Mouse (Mus musculus) midbrain, embryonic 11.5 days (tissue): ENCODE data around the gene 4921536K21Rik. TPM values are rescaled to one million over a fixed set of nuclear protein-coding genes. Genes with fewer than 3 reads are reported as not detected.
A peak's percentile ranks its signal among the peaks of the same experiment; 100 is the strongest.

Experiments used
- ATAC-seq: fragments of 200-750 bp; cut with Nextera tagmentation; 2 replicates; pipeline ENCODE4 v1.8.0; 2017; ENCODE audit warnings: moderate TSS enrichment, moderate library complexity; ENCODE audit not compliant: low FRiP score
- DNase-seq: peaks from one replicate; pipeline ENCODE4 v3.0.0; 2015; ENCODE audit warnings: low spot score; ENCODE audit errors: missing footprints
- H3K27ac ChIP-seq: fragments of 300-500 bp; sonication (generic); 2 replicates; pipeline ENCODE4 v1.5.1; 2014; ENCODE audit warnings: low read depth, low read length
- H3K27me3 ChIP-seq: fragments of 300-500 bp; sonication (generic); 2 replicates; pipeline ENCODE4 v1.6.1; 2014; ENCODE audit warnings: mild to moderate bottlenecking, low read length, moderate library complexity, mixed read lengths; ENCODE audit not compliant: control insufficient read depth, insufficient read depth
- H3K36me3 ChIP-seq: fragments of 300-500 bp; sonication (generic); 2 replicates; pipeline ENCODE4 v1.6.1; 2014; ENCODE audit warnings: mild to moderate bottlenecking, low read length, moderate library complexity, mixed read lengths; ENCODE audit not compliant: control insufficient read depth, insufficient read depth
- H3K4me1 ChIP-seq: fragments of 300-500 bp; sonication (generic); 2 replicates; pipeline ENCODE4 v1.6.1; 2014; ENCODE audit warnings: low read length; ENCODE audit not compliant: control insufficient read depth, insufficient read depth
- H3K4me2 ChIP-seq: fragments of 300-500 bp; sonication (generic); 2 replicates; pipeline ENCODE4 v1.6.1; 2014; ENCODE audit warnings: mild to moderate bottlenecking, moderate library complexity
- H3K4me3 ChIP-seq: fragments of 300-500 bp; sonication (generic); 2 replicates; pipeline ENCODE4 v1.5.1; 2014; ENCODE audit warnings: low read depth, low read length
- H3K9ac ChIP-seq: fragments of 300-500 bp; sonication (generic); 2 replicates; pipeline ENCODE4 v1.6.1; 2014; ENCODE audit warnings: low read length
- H3K9me3 ChIP-seq: fragments of 300-500 bp; sonication (generic); 2 replicates; pipeline ENCODE4 v1.6.1; 2016; ENCODE audit warnings: low read length; ENCODE audit not compliant: control insufficient read depth
- WGBS: fragments of 180-500 bp; shearing (Covaris S2); extraction: QIAGEN DNeasy Blood & Tissue Kit; methylation state at CpG from one replicate; pipeline ENCODE4 v1.1.7; 2014; 5-methylcytosine and 5-hydroxymethylcytosine counted together
- polyA plus RNA-seq: library from polyadenylated mRNA; unstranded; fragments of >200 nt; fragmentation: Nextera tagmentation; extraction: Ambion mirVana; gene quantifications from 2 replicates; pipeline ENCODE4 v1.2.1, GENCODE M21; 2014

The 4921536K21Rik gene
- polyA plus RNA-seq, 1 experiment from 2014 or later: 0.64 TPM

DNA sequence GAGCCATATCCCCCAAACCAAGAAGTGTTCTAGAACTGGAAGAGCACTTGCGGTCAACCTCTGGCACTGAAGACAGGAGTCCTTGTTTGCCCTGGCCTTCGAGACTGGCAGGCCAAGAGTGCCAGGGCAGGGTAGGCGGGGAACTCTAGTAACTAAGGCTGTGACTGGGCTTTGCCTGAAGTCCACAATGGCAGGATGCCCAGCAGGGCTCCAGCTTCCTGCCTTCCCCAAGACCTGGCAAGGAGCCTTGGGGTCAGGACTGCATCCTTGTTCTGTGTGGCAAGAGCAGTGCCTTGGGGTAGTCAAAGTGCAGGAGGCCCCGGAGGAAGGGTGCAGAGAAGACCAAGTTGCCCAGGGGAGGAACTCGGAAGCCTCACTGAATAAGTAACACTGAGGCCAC is 8.1 kb upstream of the 4921536K21Rik start:
- no peaks in the 10 kb centered on the region; the same call in 1 of the 2 replicates for H3K36me3 ChIP-seq
- H3K4me1 ChIP-seq: no peaks in the 10 kb centered on the region
- ATAC-seq (no peak), DNase-seq (no peak)
- H3K4me2 ChIP-seq: no peak overlapping the region
- no peaks in the 10 kb centered on the region for H3K27me3 ChIP-seq
- H3K9ac ChIP-seq: no peak overlapping the region
- no peak overlapping the region for H3K27ac ChIP-seq
- WGBS: 86% methylated on average over 5 of the region's 5 CpGs
- no peaks in the 10 kb centered on the region for H3K9me3 ChIP-seq
- no peak overlapping the region for H3K4me3 ChIP-seq

DNA sequence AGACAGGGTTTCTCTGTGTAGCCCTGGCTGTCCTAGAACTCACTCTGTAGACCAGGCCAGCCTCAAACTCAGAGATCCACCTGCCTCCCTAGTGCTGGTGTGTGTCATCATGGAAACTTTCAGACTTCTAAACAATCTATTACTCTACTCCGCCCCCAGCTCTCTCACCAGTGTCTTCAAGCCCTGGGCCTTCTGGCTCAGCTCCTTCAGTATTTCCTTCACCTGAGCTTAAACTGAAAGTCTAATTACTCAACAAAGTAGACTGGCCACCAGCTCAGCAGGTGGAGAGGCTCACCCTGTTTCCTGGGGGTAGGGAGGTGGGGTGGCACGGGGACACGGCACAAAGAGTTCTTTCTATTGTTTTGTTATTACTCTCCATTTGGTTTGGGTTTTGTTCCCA is 7.6 kb upstream of the 4921536K21Rik start:
- Histone ChIP-seq H3K9ac (no peak overlapping the region), H3K4me2 (no peak overlapping the region), H3K27me3 (no peaks in the 10 kb centered on the region), H3K4me1 (no peaks in the 10 kb centered on the region), H3K27ac (no peak overlapping the region), H3K9me3 (no peaks in the 10 kb centered on the region), H3K36me3 (no peaks in the 10 kb centered on the region; the same call in 1 of the 2 replicates), H3K4me3 (no peak overlapping the region)
- DNase-seq (no peak), ATAC-seq (no peak)
- WGBS: 84% methylated on average over 3 of the region's 3 CpGs

DNA sequence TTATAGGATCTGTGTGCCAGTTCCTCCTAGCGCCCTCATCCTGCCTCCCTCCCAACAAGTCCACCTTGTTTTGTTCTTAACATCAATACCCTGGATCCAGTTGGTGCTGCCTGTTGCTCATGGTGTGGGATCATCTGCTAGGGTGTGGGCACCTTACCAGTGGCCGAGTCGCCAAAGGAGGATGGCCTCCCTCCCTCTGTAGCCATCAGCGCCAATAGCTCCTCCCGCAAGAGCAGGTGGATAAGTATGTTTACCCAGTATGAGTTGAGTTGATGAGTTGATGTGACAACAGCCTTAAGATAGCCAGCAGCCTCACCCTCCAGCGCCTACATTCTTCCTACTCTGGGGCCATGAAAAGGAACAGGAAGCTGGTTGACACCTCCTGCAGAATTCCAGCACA is 5.4 kb upstream of the 4921536K21Rik start:
- Histone ChIP-seq H3K27me3 (no peaks in the 10 kb centered on the region), H3K9ac (no peak overlapping the region), H3K4me2 (no peak overlapping the region), H3K4me3 (no peak overlapping the region), H3K27ac (no peak overlapping the region), H3K9me3 (no peaks in the 10 kb centered on the region), H3K36me3 (no peaks in the 10 kb centered on the region; the same call in 1 of the 2 replicates), H3K4me1 (peaks cover 3% of the 10 kb centered on the region)
- ATAC-seq (no peak), DNase-seq (no peak)
- 84% methylated on average over 6 of the region's 6 CpGs for WGBS

DNA sequence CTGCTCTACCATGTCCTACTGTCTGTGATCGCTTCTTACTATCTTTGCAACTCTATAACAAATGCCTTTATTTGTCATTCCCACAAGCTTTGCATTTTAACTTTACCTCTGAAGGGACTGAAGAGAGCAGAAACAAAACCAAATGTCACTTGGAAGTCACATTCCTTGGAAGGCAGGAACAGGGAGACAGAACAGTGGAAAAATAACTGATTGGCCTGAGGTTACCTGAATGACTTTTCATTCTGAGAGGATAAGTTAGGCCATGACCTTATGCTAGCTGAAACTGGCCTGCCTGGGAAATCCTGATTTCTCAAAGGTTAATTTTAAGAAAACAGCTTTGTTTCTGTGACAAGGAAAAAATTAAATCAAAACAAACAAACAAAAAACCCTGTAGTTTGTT is 1.0 kb upstream of the 4921536K21Rik start:
- Histone ChIP-seq H3K27ac (no peak overlapping the region), H3K9me3 (no peaks in the 10 kb centered on the region), H3K27me3 (no peaks in the 10 kb centered on the region), H3K4me1 (peaks cover 5% of the 10 kb centered on the region), H3K9ac (no peak overlapping the region), H3K4me2 (no peak overlapping the region), H3K36me3 (no peaks in the 10 kb centered on the region; the same call in 1 of the 2 replicates), H3K4me3 (no peak overlapping the region)
- WGBS: 82% methylated on average over 1 of the region's 1 CpGs
- DNase-seq (no peak), ATAC-seq (no peak)

DNA sequence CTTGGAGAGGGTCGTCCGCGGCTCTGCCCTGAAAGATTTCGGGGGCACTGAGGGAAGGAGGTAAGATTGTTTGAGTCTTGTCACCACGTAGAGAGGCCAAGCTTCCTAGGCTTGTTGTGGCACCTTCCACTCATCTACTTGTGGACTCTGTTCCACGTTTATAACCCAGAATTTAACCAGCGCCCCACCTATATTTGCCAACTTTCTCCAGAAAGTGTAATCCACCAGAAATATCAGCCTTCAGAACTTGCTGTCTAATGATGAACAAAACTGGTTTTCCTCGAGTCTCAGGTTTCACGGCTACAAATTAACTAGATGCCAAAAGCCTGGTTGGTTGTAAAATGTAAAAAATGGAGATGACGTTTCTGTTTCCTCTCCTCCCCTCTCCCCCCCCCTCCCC is 560 bp upstream of the 4921536K21Rik start:
- no peaks in the 10 kb centered on the region for H3K9me3 ChIP-seq
- H3K4me1 ChIP-seq: peaks cover 5% of the 10 kb centered on the region
- H3K27me3 ChIP-seq: no peaks in the 10 kb centered on the region
- ATAC-seq (no peak), DNase-seq (no peak)
- WGBS: 8% methylated on average over 10 of the region's 10 CpGs
- peak overlapping the region; percentile 46 for H3K4me2 ChIP-seq
- H3K27ac ChIP-seq: peak overlapping the region; percentile 80; the same call in 1 of the 2 replicates
- H3K36me3 ChIP-seq: no peaks in the 10 kb centered on the region; the same call in 1 of the 2 replicates
- peak overlapping the region; percentile 76 for H3K9ac ChIP-seq
- H3K4me3 ChIP-seq: peak overlapping the region; percentile 48

DNA sequence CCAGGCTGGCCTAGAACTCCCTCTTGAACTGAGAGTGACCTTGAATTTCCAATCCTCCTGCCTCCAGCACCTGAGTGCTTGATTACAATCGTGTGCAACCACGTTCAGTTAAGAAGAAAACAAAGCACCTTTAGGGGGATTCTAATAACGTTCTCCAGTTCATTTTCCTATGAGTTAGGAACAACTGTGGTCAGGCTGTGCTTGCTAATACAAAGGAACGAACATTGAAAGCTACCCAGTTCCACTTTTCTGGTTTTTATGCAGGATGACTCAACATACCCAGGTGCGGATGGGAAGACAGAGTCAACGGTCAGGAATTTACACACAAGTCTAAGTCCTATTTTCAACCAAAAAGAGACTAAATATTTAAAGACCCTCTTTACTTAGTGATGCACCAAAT is 928 bp downstream of the 4921536K21Rik start:
- Histone ChIP-seq H3K9me3 (no peaks in the 10 kb centered on the region), H3K27me3 (no peaks in the 10 kb centered on the region), H3K4me1 (peaks cover 5% of the 10 kb centered on the region), H3K36me3 (no peaks in the 10 kb centered on the region; the same call in 1 of the 2 replicates), H3K27ac (no peak overlapping the region), H3K4me3 (no peak overlapping the region), H3K9ac (no peak overlapping the region), H3K4me2 (peak overlapping the region; percentile 46; the same call in 1 of the 2 replicates)
- DNase-seq (peak; percentile 81), ATAC-seq (no peak)
- 83% methylated on average over 6 of the region's 6 CpGs for WGBS

DNA sequence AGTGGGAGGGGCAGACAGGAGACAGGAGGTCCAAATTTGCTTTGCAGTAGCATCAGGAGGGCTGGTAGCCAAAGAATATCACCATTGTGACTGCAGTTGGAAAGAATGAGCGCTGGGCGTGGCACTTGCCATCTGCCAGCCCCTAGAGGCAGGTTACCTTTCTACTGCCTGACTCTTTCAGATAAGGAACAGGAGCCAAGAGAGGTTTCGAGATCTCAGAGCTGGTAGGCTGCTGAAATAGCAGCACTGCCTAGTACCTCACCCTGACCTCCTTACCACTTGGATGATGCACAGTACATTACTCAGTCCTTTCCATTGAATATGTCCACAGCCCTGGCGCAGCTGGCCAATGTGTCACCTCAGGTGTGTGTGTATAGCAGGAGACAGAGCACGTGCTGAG is 7.6 kb downstream of the 4921536K21Rik start:
- no peaks in the 10 kb centered on the region for H3K9me3 ChIP-seq
- DNase-seq: no peak
- no peak overlapping the region for H3K27ac ChIP-seq
- H3K9ac ChIP-seq: no peak overlapping the region
- no peak overlapping the region for H3K4me2 ChIP-seq
- 85% methylated on average over 5 of the region's 5 CpGs for WGBS
- no peaks in the 10 kb centered on the region for H3K27me3 ChIP-seq
- no peak overlapping the region for H3K4me3 ChIP-seq
- no peaks in the 10 kb centered on the region for H3K4me1 ChIP-seq
- ATAC-seq: no peak
- H3K36me3 ChIP-seq: no peaks in the 10 kb centered on the region

DNA sequence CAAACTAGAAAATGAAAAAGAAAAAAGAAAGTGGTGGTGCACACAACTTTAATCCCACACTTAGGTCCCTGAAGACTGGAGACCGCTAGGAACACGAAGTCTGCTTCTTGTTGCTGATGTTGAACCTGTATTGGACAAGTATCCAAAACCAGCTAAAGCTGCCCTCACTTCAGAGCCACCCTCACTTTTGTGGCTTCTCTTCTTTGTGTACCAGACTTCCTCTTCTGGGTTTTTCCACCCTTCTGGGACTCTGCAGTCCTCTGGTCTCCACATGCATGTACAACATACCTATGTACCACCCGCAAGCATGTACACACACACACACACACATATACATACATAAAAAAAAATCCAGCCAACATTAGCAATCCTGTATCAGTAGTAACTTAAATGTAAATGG is 11.2 kb downstream of the 4921536K21Rik start:
- Histone ChIP-seq H3K27ac (no peak overlapping the region), H3K9ac (no peak overlapping the region), H3K27me3 (no peaks in the 10 kb centered on the region), H3K9me3 (no peaks in the 10 kb centered on the region), H3K36me3 (no peaks in the 10 kb centered on the region), H3K4me2 (no peak overlapping the region), H3K4me3 (no peak overlapping the region), H3K4me1 (no peaks in the 10 kb centered on the region)
- DNase-seq: no peak
- no peak for ATAC-seq
- WGBS: 89% methylated on average over 3 of the region's 3 CpGs

DNA sequence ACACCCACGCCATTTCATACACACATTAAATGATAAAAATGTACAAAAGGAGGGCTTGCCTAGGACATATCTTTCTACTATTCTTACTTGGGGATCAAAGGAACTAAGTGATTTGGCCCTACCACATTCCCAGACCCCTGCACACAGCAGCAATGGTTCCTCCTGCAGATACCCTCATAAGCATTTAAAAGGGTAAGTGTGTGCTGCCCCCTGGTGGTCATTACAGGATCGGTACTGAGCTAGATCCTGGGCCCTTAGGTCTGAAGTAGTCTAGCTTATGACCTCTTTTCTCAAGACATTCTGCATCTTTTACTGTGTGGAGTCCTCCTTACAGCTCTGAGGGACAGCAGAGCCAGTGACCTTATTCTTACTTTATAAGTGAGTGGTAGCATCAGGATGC is 15.1 kb downstream of the 4921536K21Rik start:
- Histone ChIP-seq H3K27me3 (no peaks in the 10 kb centered on the region), H3K4me3 (no peak overlapping the region), H3K9ac (no peak overlapping the region), H3K36me3 (no peaks in the 10 kb centered on the region), H3K27ac (no peak overlapping the region), H3K4me1 (no peaks in the 10 kb centered on the region), H3K9me3 (no peaks in the 10 kb centered on the region), H3K4me2 (no peak overlapping the region)
- 44% methylated on average over 2 of the region's 2 CpGs for WGBS
- DNase-seq (peak; percentile 94), ATAC-seq (no peak)

DNA sequence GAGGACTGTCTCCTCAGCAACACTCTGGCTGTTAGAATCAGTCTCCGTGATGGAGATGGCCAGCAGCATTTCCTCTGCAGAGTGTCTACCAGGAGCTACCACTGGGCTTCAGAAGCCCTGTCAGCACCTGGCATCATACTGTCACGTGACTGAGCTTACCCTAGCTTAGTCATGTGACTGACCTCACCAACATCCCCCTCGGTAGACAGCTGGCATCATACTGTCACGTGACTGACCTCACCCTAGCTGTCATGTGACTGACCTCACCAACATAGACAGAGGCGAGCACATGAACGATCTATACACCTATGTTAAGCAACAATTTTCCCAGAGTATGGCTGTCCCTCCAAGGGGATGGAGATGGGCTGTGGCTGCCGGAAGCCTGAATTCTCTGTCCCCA is 16.2 kb downstream of the 4921536K21Rik start:
- Histone ChIP-seq H3K4me2 (no peak overlapping the region), H3K36me3 (no peaks in the 10 kb centered on the region), H3K4me1 (no peaks in the 10 kb centered on the region), H3K9me3 (no peaks in the 10 kb centered on the region), H3K4me3 (no peak overlapping the region), H3K27me3 (no peaks in the 10 kb centered on the region), H3K9ac (no peak overlapping the region), H3K27ac (no peak overlapping the region)
- 83% methylated on average over 7 of the region's 7 CpGs for WGBS
- no peak for DNase-seq
- no peak for ATAC-seq
